Mouse (Mus musculus) midbrain, embryonic 11.5 days (tissue): ENCODE measurements at regions not wholly inside any gene's neighbourhood (a gene's known extent, or its start where the extent isn't known, plus 50 kb on each side); places are given as distances from the start of the nearest gene placed in this dataset.

ENCODE experiments used
- ATAC-seq: fragments of 200-750 bp; cut with Nextera tagmentation; 2 replicates; pipeline ENCODE4 v1.8.0; 2017; ENCODE audit warnings: moderate TSS enrichment, moderate library complexity; ENCODE audit not compliant: low FRiP score
- DNase-seq: peaks from one replicate; pipeline ENCODE4 v3.0.0; 2015; ENCODE audit warnings: low spot score; ENCODE audit errors: missing footprints
- H3K27ac ChIP-seq: fragments of 300-500 bp; sonication (generic); 2 replicates; pipeline ENCODE4 v1.5.1; 2014; ENCODE audit warnings: low read depth, low read length
- H3K27me3 ChIP-seq: fragments of 300-500 bp; sonication (generic); 2 replicates; pipeline ENCODE4 v1.6.1; 2014; ENCODE audit warnings: mild to moderate bottlenecking, low read length, moderate library complexity, mixed read lengths; ENCODE audit not compliant: control insufficient read depth, insufficient read depth
- H3K36me3 ChIP-seq: fragments of 300-500 bp; sonication (generic); 2 replicates; pipeline ENCODE4 v1.6.1; 2014; ENCODE audit warnings: mild to moderate bottlenecking, low read length, moderate library complexity, mixed read lengths; ENCODE audit not compliant: control insufficient read depth, insufficient read depth
- H3K4me1 ChIP-seq: fragments of 300-500 bp; sonication (generic); 2 replicates; pipeline ENCODE4 v1.6.1; 2014; ENCODE audit warnings: low read length; ENCODE audit not compliant: control insufficient read depth, insufficient read depth
- H3K4me2 ChIP-seq: fragments of 300-500 bp; sonication (generic); 2 replicates; pipeline ENCODE4 v1.6.1; 2014; ENCODE audit warnings: mild to moderate bottlenecking, moderate library complexity
- H3K4me3 ChIP-seq: fragments of 300-500 bp; sonication (generic); 2 replicates; pipeline ENCODE4 v1.5.1; 2014; ENCODE audit warnings: low read depth, low read length
- H3K9ac ChIP-seq: fragments of 300-500 bp; sonication (generic); 2 replicates; pipeline ENCODE4 v1.6.1; 2014; ENCODE audit warnings: low read length
- H3K9me3 ChIP-seq: fragments of 300-500 bp; sonication (generic); 2 replicates; pipeline ENCODE4 v1.6.1; 2016; ENCODE audit warnings: low read length; ENCODE audit not compliant: control insufficient read depth
- WGBS: fragments of 180-500 bp; shearing (Covaris S2); extraction: QIAGEN DNeasy Blood & Tissue Kit; methylation state at CpG from one replicate; pipeline ENCODE4 v1.1.7; 2014; 5-methylcytosine and 5-hydroxymethylcytosine counted together

DNA sequence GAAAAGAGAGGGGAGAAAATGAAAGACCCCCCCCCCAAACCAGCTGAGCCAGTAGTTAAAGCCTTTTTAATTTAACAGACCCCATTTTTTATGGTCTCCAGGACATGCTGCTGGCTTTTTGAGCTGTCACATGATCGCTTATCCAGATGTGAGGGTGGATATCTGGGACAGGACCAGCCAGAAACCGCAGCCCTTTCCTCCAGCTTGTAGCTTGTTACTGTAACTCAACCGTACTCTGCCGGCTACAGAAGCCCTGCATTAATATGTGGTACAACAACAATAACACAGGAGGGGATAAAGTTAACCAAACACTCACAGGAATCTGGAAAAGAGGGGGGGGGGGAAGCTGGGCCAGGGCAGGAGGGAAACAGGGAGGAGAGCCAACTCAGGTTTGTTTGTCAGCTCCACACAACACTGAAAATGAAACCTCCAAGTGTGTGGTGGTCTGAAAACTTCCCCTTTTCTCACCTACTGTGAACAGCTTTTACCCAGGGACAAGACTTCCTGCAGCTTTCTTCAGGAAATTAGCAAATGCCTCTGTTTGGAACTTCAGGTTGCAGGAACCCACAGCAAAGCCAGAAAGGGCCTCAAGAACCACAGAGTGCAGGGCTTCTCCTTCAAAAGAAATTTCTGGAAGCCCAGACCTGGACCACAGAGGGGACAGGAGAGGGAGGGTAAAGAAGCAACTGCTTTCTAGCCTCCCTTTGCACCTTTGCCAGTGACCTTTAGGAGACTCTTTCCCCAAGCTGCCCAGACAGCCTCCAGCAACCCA, 244.3 kb downstream of the Clic5 start:
- H3K9me3 ChIP-seq = no peaks in the 10 kb centered on the region
- no peaks in the 10 kb centered on the region for H3K27me3 ChIP-seq
- H3K4me2 ChIP-seq = no peak overlapping the region
- no peak overlapping the region for H3K9ac ChIP-seq
- no peak overlapping the region for H3K4me3 ChIP-seq
- DNase-seq = no peak
- no peaks in the 10 kb centered on the region for H3K36me3 ChIP-seq
- ATAC-seq = no peak
- WGBS = 56% methylated on average over 4 of the region's 4 CpGs
- H3K27ac ChIP-seq = no peak overlapping the region
- no peaks in the 10 kb centered on the region for H3K4me1 ChIP-seq

DNA sequence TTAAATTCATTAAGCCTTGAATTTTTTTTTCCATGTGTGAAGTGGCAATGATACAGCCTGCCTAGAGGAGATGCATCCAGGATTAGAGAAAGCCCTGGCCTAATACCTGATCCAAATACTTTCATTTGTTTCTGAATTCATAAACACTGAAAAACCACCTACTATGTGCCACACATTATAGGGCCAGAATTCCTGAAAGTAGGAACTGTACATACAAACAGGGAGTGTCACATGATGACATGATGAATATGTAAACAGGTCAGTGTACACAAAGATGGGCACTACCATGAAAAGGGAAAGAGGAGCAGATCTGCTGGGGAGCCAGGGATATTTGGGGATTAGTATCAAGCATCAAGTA, 244.9 kb downstream of the Clic5 start:
- Histone ChIP-seq H3K9me3 (no peaks in the 10 kb centered on the region), H3K4me3 (no peak overlapping the region), H3K27me3 (no peaks in the 10 kb centered on the region), H3K4me1 (no peaks in the 10 kb centered on the region), H3K9ac (no peak overlapping the region), H3K36me3 (no peaks in the 10 kb centered on the region), H3K27ac (no peak overlapping the region), H3K4me2 (no peak overlapping the region)
- DNase-seq = no peak
- no peak for ATAC-seq

DNA sequence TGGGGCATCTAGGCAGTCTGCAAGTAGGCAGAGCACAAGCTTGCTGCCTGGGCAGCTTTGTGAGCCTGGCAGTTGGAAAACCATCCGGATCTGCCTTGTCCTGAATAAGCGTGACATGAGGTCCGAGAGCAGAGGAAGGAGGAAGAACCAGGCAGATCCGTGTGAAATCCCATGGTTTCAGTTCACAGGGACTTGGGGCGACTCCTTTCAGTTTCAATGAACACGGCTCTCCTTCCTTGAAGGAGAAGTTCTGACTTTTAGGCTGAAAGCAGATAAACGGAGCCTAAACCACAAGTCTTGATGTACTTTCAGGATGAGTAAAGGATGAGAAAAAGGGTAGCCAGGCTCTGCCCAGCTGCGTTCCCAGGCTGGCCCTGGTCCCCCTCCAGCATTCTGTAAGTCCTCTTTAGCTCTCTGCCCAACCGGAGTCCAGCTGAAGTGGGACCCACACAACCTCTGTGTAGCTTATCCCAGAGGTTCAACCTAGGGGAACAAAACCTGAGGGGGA, 248.2 kb downstream of the Clic5 start:
- ATAC-seq = no peak
- no peak overlapping the region for H3K4me2 ChIP-seq
- 87% methylated on average over 9 of the region's 9 CpGs for WGBS

DNA sequence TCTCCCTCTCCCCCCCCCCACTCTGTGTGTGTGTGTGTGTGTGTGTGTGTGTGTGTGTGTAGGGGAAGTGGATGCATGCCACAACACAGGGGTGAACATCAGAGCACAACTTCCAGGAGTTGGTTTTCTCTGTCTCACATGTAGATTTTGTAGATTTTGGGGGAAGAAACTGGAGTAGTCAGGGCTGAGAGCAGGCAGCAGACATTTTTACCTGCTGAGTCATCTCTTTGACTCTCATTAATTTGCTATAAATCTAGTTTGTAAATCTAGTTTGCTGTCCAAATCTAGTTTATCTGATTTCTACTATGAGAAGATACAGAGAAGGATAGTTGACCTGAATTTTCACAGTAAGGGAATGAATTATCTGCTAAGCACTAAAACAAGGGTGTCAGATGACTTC, 250.1 kb downstream of the Clic5 start:
- no peak for DNase-seq
- H3K4me1 ChIP-seq = no peaks in the 10 kb centered on the region
- no peaks in the 10 kb centered on the region for H3K27me3 ChIP-seq
- no peak overlapping the region for H3K9ac ChIP-seq
- H3K9me3 ChIP-seq = no peaks in the 10 kb centered on the region
- no peaks in the 10 kb centered on the region for H3K36me3 ChIP-seq
- ATAC-seq = no peak
- H3K4me3 ChIP-seq = no peak overlapping the region
- no peak overlapping the region for H3K4me2 ChIP-seq
- no peak overlapping the region for H3K27ac ChIP-seq

More for the DNA sequence above, 248.2 kb downstream of the Clic5 start:
- Histone ChIP-seq H3K27ac (no peak overlapping the region), H3K36me3 (no peaks in the 10 kb centered on the region), H3K4me1 (no peaks in the 10 kb centered on the region), H3K9me3 (no peaks in the 10 kb centered on the region), H3K9ac (no peak overlapping the region), H3K27me3 (no peaks in the 10 kb centered on the region), H3K4me3 (no peak overlapping the region)
- DNase-seq = no peak

DNA sequence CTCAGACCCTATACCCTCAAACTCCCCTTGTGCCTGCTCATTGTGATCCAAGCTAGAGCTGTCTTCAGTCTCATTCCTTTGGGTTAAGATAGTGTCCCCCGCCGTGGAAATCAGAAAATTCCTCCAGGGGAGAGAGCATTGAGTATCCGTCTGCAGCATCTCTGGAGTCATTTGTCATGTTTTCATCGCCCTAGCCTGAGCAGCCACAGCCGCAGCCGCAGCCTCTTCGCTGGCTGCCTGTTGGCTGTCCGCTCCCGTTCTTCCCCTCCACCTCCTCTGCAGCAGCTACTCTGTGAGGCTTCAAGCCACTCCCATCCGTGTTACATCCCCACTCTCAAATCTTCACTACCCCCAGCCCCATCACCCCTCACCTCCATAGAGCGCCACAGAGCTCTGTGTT, 255.1 kb downstream of the Clic5 start:
- H3K27ac ChIP-seq = no peak overlapping the region

DNA sequence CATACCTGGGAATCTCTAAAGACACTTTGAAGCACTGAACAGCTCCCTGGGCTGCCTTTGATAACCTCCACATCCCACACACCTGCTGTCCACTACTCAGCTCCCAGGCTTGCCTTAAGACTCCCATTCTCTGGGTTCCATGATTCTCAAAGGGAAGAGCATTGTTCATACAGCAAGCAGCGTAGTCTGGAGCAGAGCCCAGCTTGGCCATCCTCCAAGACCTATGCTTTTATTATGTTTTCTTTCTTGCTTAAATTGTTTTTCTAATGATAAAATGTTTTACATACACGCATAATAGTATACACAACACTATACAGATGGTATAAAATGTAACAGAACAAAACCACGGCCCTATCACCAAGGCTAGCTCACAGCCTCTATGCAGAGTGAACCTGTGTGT, 257.0 kb downstream of the Clic5 start:
- Histone ChIP-seq H3K27ac (no peak overlapping the region), H3K4me3 (no peak overlapping the region), H3K27me3 (no peaks in the 10 kb centered on the region), H3K4me2 (no peak overlapping the region), H3K9ac (no peak overlapping the region), H3K36me3 (no peaks in the 10 kb centered on the region), H3K4me1 (no peaks in the 10 kb centered on the region), H3K9me3 (no peaks in the 10 kb centered on the region)
- no peak for ATAC-seq
- no peak for DNase-seq
- 83% methylated on average over 3 of the region's 3 CpGs for WGBS

More for the DNA sequence above, 255.1 kb downstream of the Clic5 start:
- Histone ChIP-seq H3K36me3 (no peaks in the 10 kb centered on the region), H3K9me3 (no peaks in the 10 kb centered on the region), H3K4me1 (no peaks in the 10 kb centered on the region), H3K4me2 (no peak overlapping the region), H3K27me3 (no peaks in the 10 kb centered on the region), H3K9ac (no peak overlapping the region), H3K4me3 (no peak overlapping the region)
- ATAC-seq (no peak), DNase-seq (no peak)
- 76% methylated on average over 11 of the region's 11 CpGs for WGBS
